Mouse (Mus musculus): ENCODE results near the gene Ttyh2.
"Not testable (repeated sequence)": the region's sequence is repeated elsewhere in the genome, so short reads cannot be mapped to it uniquely, and the experiment has no call there.

The Ttyh2 gene

DNA sequence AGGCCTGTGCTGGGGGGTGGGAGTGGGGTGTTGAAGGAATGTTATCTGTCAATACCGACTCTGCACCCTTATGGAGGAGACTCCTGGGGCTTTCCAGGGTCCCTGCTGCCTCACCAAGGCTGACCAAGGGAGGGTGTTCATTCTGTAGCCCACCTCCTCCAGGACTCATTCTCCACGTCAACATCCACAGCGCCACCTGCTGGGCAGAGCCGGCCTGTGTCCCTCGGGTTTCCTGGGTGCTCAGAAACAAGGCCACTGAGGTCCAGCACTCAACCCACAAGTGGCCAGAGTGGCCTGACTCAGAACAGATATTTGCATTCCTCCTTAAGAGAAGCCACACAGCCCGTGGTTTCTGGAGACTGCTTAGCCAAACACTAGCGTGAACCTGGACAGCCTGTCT lies 17.5 kb upstream of the Ttyh2 start:
- DNase-seq (ENCODE audit: inconsistent age in 2 of 2, low spot score in 1 of 2), result peak; percentile 62 to 85

DNA sequence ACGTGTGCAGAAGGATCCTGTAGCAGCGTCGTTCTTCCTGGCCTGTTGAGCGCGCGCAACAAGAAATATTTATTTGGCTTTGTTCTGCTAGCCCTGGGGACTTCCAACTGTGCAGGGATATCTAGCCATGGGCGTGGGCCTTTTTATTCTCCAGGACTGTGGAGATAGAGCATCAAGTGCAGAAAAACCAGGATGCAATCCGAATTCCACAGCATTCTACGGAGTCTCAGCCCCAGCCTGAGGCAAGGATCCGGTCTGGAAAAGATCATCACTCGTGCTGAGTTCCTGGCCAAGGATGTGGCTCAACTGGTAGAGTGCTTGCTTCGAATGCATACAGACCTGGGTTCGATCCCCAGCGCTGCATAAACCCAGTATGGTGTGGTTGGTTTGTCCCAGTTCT lies 13.1 kb upstream of the Ttyh2 start:
- DNase-seq (ENCODE audit: inconsistent age in 2 of 2, low spot score in 1 of 2), result no peak

DNA sequence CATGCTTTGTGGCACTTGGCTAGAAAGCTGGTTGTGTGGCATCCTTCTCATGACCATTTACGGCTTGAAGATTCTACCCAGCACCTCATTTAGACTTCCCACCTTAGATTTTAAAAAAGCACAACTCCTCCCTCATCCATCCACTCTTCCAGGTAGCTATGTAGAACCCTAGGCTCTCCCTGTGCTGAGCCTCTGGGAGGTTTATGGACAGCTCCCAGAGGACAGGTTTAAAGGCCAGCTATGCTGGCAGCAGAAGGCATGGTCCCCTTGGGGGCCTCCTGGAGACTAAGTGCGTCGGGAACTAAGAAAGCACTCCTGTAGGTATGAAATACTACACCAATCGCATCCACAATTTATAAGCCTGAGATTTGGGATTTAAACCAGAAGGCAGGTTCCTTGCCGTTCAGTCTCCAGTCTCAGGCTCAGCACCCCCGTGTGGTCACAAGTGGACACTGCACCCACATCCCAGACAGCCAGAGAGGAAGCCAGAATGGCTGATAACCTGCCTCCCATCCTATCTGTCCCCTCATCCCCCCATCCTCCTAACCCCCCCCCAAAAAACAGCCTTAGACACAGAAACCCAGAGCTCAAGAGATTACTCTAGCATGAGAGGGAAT lies 12.4 kb upstream of the Ttyh2 start:
- DNase-seq (ENCODE audit: inconsistent age in 2 of 2, low spot score in 1 of 2), result peak in 1 of 2 experiments; percentile 80

DNA sequence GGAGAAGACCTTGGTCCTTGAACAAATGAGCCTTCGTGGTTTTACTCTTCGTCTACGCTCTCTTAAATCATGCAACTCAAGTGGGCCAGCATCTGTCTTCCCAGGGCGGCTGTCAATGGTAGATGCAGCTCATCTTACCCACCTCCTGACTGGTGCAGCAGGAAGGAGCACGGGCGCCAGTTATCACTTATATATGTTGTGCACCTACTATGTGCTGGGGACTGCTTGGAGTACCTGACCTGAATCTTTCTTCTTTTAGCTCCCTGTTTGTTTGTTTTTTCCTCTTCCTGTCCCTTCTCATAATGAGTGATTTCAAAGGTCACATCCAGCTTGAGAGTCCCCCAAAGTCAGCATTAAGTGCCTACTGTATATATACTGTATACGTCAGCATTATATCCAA lies 11.1 kb upstream of the Ttyh2 start:
- DNase-seq (ENCODE audit: inconsistent age in 2 of 2, low spot score in 1 of 2), result no peak

DNA sequence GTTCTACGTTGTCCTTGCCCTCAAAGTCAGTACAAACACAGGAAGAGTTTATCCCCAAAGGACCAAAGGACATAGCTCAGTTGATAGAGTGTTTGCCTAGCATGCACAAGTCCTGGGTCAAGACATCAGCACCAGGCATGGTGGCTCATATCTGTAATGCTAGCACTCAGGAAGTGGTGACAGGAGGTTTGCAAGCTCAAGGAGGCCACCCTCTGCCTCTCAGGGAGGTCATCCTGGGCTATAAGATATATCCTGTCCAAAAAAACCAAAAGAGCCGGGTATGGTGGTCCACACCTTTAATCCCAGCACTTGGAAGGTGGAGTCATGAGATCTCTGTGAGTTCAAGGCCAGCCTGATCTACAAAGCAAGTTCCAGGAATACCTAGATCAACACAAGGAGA lies 9.8 kb upstream of the Ttyh2 start:
- no peak for DNase-seq (ENCODE audit: inconsistent age in 2 of 2, low spot score in 1 of 2)

DNA sequence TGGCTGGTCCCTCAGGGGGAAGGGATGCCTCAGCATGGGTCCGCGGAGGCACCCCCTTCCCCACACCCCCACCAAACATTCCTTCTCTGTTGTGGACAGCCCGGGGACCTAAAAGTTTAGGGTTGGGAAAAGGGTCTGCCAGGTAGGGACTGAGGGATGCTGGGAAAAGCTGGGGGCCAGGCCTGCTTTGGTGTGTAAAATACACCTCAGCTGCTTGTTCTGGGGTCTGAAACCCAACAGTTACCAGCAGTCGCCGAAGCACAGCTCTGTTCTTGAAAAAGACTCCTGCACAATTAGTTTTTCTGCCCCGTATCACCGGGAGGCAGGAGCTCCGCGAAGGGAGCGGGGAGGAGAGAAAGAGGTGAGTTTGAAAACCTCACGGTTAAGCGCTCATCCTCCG lies 8.4 kb upstream of the Ttyh2 start:
- peak in 1 of 2 experiments; percentile 38 for DNase-seq (ENCODE audit: inconsistent age in 2 of 2, low spot score in 1 of 2)

DNA sequence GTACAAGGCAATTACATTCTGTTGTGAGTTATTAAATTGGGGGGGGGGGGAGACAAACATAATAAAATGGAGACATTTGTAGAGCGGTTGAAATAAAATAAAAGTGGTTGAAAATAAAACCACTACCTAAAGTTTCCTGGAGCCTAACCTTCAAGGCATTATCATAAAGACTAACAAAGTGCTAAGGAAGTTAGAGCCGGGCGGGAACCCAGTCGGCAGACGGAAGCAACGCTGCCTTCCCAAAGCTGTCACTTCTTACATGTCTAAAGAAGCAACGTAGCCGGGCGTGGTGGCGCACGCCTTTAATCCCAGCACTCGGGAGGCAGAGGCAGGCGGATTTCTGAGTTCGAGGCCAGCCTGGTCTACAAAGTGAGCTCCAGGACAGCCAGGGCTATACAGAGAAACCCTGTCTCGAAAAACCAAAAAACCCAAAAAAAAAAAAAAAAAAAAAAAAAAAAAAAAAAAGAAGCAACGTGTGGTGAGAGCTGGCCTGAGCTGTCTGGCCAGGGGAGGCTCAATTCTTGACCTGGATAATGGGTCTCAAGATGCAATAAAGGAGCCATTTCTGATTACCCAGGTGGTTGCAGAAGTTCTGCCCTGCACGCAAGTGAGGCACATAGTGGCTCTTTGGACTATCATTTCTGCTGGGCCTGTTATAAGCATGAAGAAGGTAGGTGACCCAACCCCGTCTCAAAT lies 7.8 kb upstream of the Ttyh2 start:
- peak in 1 of 2 experiments; percentile 23 for DNase-seq (ENCODE audit: inconsistent age in 2 of 2, low spot score in 1 of 2)

DNA sequence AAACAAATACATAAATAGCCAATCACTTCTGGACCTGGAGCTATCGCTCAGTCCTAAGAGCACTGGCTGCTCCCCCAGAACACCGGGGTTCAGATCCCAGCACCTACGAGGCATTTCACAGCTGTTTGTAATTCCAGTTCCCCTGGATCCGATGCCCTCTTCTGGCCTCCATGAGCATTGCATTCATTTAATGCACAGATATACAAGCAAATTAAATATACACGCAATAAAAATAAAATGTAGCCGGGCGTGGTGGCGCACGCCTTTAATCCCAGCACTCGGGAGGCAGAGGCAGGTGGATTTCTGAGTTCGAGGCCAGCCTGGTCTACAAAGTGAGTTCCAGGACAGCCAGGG lies 7.3 kb upstream of the Ttyh2 start:
- DNase-seq (ENCODE audit: inconsistent age in 2 of 2, low spot score in 1 of 2), result peak in 1 of 2 experiments; percentile 86

DNA sequence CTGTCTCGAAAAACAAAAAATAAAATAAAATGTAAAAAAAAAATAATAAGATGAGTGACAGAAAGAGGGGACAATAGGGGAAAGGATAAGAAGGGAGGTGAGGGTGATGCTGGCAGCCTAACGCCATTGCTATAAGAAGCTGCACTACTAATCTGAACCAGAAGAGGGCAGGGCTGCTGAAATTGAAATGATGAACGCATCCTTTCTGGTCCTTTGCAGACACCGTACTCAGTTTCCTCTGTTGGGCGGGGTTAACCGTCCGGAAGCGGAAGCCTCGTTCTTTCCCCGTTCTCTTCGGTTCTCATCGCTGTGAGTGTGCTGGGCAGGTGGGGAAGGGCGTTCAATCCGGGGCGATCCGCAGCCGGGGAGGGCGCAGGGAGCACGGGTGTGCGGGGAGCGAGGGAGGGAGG lies 6.9 kb upstream of the Ttyh2 start, which contains the start of gene Rpl38:
Gene Rpl38 (plus strand): TSS at position 224 of the 410 bp plus-strand sequence.
- DNase-seq (ENCODE audit: inconsistent age in 2 of 2, low spot score in 1 of 2), result peak; percentile 93 to 98

DNA sequence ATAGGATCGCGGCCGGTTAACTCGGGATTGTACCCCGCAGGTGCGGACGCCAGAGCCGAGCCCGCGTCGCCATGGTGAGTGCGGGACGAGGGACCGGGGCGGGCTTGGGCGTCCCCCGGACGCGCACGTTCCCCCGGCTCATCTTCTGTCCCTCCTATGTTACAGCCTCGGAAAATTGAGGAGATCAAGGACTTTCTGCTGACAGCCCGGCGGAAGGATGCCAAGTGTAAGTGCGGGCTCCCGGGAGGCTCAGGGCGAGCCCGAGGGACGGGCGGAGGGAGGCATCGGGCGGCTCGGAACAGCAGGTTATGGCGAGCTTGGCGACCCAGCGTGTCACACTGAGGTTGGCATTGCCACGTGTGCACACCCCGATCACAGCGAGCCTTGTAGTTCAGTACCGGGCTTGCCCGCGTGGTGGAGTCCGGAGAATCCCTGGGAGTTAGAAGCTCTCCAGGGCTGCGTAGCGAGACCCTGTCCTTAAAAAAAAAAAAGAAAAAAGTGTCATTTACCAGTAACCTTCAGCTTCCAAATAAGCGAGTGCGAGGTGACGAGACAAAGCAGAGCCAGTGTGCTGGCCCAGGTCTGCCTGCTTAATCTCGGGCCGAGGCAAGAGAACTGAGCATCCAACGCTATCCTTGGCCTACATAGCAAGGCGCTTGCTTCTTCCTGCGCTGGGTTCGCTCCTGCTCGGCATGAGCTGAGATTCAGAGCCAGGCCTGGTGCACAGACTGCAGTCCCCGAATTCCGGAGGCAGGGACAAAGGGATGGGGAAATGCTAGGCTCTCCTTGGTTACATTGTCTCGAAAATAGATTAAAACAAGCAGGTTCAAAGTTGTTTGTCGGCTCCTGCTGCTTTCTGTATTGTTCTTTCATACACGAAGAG lies 6.2 kb upstream of the Ttyh2 start:
- DNase-seq (ENCODE audit: inconsistent age in 2 of 2, low spot score in 1 of 2), result peak; percentile 85 to 91

DNA sequence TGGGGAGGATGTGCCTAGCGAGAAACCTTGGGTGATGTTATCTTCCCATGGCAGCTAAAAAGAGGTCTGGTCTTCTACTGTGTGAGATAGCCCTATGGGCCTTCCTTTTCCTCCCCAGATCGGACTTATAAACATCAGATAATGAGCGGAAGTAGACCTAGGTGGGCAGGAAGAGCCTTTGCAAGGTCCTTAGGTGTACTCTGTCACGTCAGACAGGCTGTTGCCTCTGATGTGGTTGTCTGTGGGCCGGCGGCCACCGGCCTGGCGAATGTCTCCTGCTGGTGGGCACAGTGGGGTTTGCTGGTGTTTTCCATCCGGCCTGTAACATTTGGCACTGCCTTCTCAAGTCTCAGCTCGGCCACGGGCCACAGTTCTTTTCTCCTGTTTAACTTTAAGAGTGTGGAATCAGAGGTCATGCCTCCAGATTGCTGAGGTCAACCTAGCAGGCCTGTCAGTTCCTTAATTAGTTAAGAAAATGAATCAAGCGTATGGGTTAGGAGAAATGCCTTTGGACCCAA lies 5.5 kb upstream of the Ttyh2 start:
- peak in 1 of 2 experiments; percentile 72 for DNase-seq (ENCODE audit: inconsistent age in 2 of 2, low spot score in 1 of 2)

DNA sequence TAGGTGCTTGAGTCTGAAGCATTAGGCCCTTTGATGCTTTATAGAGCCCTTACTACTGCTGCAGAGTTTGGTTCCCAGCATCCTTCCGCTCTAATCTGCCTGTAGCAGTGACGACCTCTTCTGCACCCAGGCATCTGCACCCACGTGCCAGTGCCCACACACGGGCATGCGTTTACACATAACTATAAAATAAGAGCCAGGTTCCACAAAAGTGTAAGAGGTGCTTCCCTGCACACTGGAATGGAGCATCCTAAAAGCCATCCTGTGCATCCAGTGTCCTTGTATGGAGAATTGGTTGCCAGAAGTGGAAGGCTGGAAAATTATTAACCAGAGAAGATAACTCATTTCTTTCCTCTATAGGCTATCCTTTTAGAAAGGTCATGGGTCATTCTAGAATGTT lies 4.1 kb upstream of the Ttyh2 start:
- DNase-seq (ENCODE audit: inconsistent age in 2 of 2, low spot score in 1 of 2), result no peak

DNA sequence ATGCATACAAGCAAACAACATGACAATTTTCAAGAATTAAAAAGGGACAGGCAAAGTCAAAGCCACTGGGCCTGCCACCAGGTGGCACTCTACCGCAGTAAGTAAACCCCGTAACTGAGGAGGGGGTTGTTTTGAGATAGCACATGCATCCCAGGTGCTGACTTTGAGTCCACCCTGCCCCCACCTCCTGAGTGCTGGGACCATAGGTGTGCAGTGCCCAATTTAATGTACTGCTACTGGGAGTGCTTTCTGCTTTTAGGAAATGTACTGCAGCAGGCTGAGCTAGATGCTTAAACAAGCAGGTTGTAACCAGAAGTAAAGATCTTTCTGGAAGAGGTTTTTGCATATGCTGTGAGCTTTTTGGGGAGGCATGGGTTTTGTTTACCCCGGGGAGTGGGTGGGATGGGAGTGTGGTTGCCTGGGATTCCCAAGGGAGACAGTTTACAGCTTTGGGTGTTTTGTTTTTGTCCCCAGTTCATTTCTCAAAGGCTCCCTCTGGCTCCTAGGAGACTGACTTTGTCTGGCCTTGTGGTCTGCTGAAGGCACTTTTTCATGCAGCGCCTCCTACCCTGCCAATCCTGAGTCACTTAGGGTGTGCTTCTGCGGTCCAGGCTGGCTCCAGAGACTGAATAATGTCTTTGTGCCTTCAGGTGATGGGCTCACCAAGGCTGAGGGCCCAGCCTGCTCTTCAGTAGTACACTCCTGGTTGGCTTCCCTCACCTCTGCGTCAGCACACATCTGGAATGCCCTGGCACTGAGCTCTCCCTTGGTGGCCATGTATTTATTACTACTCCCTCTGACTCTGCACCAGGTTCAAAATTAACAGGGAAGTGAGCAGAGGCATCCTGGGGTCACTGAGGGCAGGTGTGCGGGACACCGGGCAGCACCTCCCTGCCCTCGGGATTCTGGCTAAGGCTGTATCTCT lies 2.2 kb upstream of the Ttyh2 start:
- peak; percentile 68 to 85 for DNase-seq (ENCODE audit: inconsistent age in 2 of 2, low spot score in 1 of 2)

DNA sequence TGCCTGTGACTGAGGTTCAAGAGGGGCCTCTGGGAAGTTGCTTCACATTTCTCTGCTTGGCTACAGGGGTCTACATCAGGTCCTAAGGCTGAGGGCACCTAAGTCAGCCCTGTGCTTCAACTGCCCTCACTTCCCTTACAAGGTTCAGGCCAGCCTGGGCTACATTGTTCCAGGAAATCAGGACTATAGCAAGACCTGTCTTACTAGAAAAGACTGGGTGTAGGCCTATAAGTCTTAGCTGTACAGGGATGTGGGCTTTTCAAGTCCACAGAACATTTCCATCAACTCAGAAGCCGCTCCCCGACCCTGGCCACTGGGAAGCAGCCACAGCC lies 1.5 kb upstream of the Ttyh2 start:
- no peak for DNase-seq (ENCODE audit: inconsistent age in 2 of 2, low spot score in 1 of 2)

DNA sequence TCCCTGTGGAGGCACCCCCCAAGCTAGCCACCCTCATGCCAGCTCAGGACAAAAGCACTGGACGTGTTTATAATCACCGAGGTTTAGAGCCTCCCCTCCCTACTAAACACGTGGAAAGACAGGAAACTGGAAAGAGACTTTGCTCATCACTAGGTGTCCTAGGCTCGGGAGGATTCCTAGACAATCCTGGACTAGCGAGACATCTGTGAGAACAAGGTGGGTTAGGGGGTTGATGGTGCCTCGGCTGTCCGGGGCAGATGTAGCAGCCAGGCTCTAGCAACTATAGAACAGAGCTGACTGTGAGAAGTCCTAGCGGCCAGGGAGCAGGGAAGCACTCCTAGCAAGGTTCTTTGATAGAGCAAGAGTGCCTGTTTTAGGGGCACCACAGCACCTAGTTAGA lies 1.1 kb upstream of the Ttyh2 start:
- DNase-seq (ENCODE audit: inconsistent age in 2 of 2, low spot score in 1 of 2), result peak in 1 of 2 experiments; percentile 54

DNA sequence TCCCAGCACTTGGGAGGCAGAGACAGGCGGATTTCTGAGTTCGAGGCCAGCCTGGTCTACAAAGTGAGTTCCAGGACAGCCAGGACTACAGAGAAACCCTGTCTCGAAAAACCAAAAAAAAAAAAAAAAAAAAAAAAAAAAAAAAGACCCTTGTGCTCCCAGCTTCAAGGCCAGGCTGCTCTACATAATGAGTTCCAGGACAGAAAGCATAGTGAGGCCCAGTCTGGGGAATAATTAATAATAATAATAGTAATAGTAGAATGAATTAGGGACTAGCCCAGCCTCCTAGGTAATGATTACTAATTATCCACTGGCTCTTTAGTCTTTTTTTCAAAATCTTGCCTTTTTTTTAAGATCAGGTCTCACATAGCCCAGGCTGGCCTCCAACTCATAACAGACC lies 435 bp upstream of the Ttyh2 start:
- not testable (repeated sequence) for DNase-seq (ENCODE audit: inconsistent age in 2 of 2, low spot score in 1 of 2)

DNA sequence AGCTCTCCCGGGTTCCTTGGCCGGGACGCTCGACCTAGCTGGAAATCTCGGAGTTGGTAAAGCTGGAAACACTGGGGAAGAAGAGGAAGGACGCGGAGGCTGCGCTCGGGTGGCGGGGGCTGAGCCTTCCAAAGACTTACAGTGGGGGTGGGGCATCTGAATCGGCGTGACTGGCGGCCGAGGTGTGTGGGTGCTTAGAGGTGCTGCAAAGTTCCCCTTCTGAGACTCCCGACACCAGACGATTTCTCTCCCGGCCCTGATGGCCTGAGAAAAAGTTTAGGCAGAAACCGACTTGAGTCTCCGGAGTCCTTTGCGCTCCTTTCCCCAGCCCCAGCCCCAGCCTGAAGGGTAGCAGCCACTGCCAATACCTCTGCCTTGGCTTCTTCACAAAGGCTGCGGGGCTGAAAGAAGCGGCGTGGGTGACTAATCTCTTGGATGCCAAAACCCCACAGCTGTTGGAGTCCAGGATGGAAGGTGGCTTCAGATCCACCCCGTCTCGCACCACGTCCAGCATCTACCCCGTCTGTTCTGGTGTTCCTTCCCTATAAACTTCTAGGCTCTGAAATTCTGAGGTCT lies 683 bp downstream of the Ttyh2 start:
- peak; percentile 72 to 90 for DNase-seq (ENCODE audit: inconsistent age in 2 of 2, low spot score in 1 of 2)

DNA sequence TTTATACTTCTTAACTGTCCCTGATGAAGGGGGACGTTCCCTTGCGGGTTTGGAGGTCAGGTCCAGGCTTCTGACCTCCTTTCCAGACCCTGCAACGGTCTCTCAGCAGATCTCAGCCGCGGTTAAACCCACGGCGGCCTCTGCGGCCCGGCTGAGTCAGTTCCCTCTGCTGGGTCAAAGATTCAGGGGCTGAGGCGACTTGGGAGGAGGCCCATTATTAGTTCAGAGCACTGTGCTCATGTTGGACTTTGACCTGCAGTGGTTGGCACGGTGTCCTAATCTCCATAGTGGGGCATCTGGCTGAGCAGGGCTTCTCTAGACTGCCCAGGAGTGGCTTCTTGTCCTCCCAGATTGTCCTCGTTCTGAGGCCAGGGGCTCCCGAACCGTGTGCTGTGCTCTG lies 1.2 kb downstream of the Ttyh2 start:
- DNase-seq (ENCODE audit: inconsistent age in 2 of 2, low spot score in 1 of 2), result peak; percentile 75 to 89

DNA sequence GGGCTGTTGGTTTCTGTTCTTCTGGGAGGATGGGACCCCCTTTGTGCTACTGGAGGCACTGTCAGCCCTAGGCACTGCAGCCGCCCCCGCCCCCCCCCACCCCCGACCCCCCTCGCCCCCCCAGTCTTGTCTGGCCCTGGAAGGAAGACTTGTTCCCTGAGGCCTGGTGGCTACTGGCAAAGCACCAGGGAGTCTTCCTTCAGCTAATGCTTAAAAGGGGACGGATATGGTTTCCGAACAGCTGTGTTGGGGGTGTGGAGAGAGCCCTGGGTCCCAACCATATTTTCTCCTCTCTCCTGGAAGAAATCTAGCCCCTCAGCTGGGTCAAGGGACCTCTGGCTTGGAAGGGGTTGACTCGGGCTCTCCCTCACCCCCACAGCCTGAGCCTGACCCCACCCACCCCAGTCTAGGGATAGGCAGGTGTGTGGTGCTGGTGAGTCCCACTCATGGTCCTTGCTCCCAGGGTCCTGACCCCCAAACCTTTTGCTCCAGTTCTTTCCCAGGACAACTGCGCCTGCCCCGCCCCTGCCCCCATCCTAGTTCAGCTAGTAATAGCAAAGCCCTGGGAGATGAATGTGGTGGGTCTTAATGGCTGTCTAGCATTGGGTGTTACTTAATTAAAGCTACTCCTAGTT lies 1.8 kb downstream of the Ttyh2 start:
- DNase-seq (ENCODE audit: inconsistent age in 2 of 2, low spot score in 1 of 2), result peak; percentile 42 to 65

DNA sequence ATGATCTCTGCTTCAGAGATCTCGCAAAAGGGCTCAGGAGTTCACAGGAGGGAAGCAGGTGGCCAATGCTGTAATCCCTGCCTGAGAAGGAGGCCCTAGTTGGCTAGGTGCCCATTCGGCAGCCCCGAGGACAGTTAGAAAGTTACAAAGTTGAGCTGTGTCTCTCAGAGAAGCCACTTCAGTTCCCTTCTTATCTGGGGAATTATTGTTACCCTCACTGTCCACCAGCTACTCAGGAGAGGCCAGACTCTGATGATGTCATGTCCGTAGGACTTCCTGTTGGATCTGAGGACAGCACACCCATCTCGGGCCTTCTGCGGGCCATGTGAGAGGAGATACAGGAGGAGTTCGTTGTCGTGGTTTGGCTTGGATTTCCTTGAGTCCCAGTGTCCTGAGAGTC lies 4.4 kb downstream of the Ttyh2 start:
- DNase-seq (ENCODE audit: inconsistent age in 2 of 2, low spot score in 1 of 2), result peak; percentile 68 to 85

All from adrenal gland, adult (tissue).